Mouse (Mus musculus): ENCODE results near the gene Spred2.

DNA sequence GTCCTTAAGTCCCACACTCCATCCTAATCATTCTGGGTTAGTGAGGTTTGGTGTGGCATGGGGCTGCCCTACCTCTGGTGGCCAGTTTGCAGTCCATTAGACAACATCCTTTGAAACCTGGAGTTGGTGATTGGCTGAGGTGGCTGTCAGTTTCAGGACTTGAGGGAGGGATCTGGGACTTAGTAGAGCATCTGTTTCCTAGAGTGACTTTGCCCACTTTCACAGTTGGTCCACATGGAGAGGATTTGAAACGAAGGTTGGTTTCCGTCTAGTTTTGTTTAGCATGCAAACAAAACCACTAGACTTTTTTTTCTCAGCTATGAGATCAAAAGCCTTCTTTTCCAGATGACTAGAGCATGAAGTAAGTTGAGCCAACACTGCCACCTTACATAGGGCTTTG is 53.5 kb downstream of the Spred2 start:
- TF ChIP-seq TAL1 (IDR thresholded peaks at IDR 0.05; ENCODE audit: low read length) (no peak), GATA1 (IDR thresholded peaks at IDR 0.05; ENCODE audit: low read length) (no peak)
